Mouse (Mus musculus) liver, postnatal 0 days (tissue): ENCODE results near the gene Saa3.

Experiments
- CTCF ChIP-seq: sonication (generic); IDR thresholded peaks from 2 replicates; pipeline ENCODE4 v1.5.1; 2016; ENCODE audit warnings: antibody characterized with exemption, low read depth
- EP300 ChIP-seq: IDR thresholded peaks from 2 replicates; pipeline ENCODE4 v1.6.1; 2016; ENCODE audit warnings: antibody characterized with exemption, low read depth, mild to moderate bottlenecking

DNA sequence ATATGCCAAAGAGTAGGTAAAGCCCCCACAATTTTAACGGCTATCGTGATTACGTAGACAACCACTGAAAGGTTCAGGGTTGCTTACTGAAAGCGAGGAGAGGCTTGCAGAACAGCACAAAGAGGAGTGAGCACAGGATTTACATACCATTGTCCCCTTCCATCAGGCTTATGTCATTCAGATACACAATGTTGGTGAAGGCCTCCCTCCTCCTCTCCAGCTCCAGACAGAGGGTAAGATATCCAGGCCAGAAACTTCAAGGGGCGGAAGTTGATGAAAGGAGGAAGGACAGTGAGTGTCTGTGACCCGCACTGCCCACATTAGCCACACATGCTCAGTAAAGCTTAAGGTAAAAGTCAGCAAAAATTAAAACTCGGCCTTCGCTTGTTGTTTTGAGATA lies 49.2 kb upstream of the Saa3 start:
- TF ChIP-seq CTCF (no peak), EP300 (no peak)
